ENCODE assay signal across 13 mouse cellular contexts in the genomic region with DNA sequence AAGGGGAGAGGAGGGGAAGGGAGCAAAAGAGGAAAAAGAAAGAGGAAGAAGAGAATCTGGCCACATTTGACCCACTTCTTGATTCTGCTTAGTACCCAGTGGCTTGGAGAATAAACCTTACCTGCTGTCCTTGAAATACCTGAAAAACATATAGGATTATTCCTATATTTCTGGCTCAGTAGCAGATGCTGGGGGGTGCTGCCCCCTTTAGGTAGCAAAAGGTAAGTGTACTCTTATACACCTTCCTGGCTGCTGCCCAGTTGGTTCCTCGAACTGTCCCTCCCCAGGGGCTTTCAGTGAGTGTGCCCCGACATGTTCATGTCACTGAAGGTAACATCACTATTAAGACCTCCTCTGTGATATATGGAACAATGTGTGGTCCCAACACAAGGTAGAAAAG.
DNase-seq lines count a peak whose midpoint lies in the region; ATAC-seq and TF ChIP-seq lines count a peak whose summit lies in the region.
"Had no signal": no experiment of that assay in that cellular context is flagged by ENCODE, and none has a peak within 500 bp of the region (broad histone marks: within the 10 kb centered on the region; RNA-seq: fewer than 3 reads in every experiment).

No protein-coding gene starts in this region.

- no peak for TF ChIP-seq EP300 in stomach, postnatal 0 days (optimal IDR thresholded peaks at IDR 0.05)

- no peak for ATAC-seq in kidney, embryonic 16.5 days (ENCODE audit: low FRiP score, low TSS enrichment)
- no peak for ATAC-seq in neural tube, embryonic 13.5 days (ENCODE audit: low read depth)
- ATAC-seq in hindbrain, embryonic 14.5 days (ENCODE audit: low FRiP score): no peak
- no peak for ATAC-seq in stomach, postnatal 0 days (ENCODE audit: low FRiP score, low TSS enrichment)

- WGBS in kidney, embryonic 16.5 days: 66% methylated on average over 2 of the region's 2 CpGs
- 65% methylated on average over 2 of the region's 2 CpGs for WGBS in neural tube, embryonic 13.5 days
- 50% methylated on average over 2 of the region's 2 CpGs for WGBS in hindbrain, embryonic 14.5 days
- 57% methylated on average over 2 of the region's 2 CpGs for WGBS in stomach, postnatal 0 days

- DNase-seq in kidney, postnatal 25 days: peak; percentile 4 to 18
- no peak for DNase-seq in neural tube, embryonic 10.5 days (ENCODE audit: extremely low spot score, low spot score)
- DNase-seq in hindbrain, embryonic 14.5 days (ENCODE audit: low spot score): no peak
- DNase-seq in stomach, postnatal 0 days (ENCODE audit: low spot score): no peak
- DNase-seq in right cerebral cortex, postnatal 10 days (ENCODE audit: low spot score in 2 of 2): no peak
- DNase-seq: heart, adult 11 months; heart, postnatal 10 days; kidney, adult 9 months; lung, postnatal 36 days had no signal

- no peaks in the 10 kb centered on the region for H3K9me3 ChIP-seq in kidney, embryonic 16.5 days (ENCODE audit: low read length)
- no peaks in the 10 kb centered on the region for H3K9me3 ChIP-seq in neural tube, embryonic 13.5 days
- H3K9me3 ChIP-seq in hindbrain, embryonic 14.5 days (ENCODE audit: control insufficient read depth, low read length): no peaks in the 10 kb centered on the region
- H3K9me3 ChIP-seq in stomach, postnatal 0 days (ENCODE audit: control insufficient read depth, low read length): no peaks in the 10 kb centered on the region
- H3K9me3 ChIP-seq: limb, embryonic 13.5 days had no signal

- H3K27me3 ChIP-seq in kidney, embryonic 16.5 days (ENCODE audit: insufficient read depth, low read length): no peaks in the 10 kb centered on the region
- H3K27me3 ChIP-seq in neural tube, embryonic 13.5 days: no peaks in the 10 kb centered on the region
- H3K27me3 ChIP-seq in hindbrain, embryonic 14.5 days (ENCODE audit: control insufficient read depth, insufficient read depth, low read length): no peaks in the 10 kb centered on the region; the same call in 1 of the 2 replicates
- no peaks in the 10 kb centered on the region for H3K27me3 ChIP-seq in stomach, postnatal 0 days (ENCODE audit: control insufficient read depth, insufficient read depth, low read length)
- H3K27me3 ChIP-seq: limb, embryonic 13.5 days had no signal

- H3K9ac ChIP-seq in kidney, embryonic 16.5 days (replicated peaks; ENCODE audit: low read length): no peak overlapping the region
- no peak overlapping the region for H3K9ac ChIP-seq in neural tube, embryonic 13.5 days
- no peak overlapping the region for H3K9ac ChIP-seq in hindbrain, embryonic 14.5 days
- H3K9ac ChIP-seq in stomach, postnatal 0 days (ENCODE audit: low read length): no peak overlapping the region
- H3K9ac ChIP-seq: limb, embryonic 13.5 days had no signal

- H3K4me3 ChIP-seq in kidney, embryonic 16.5 days (ENCODE audit: low read length): no peak overlapping the region
- H3K4me3 ChIP-seq in neural tube, embryonic 13.5 days: no peak overlapping the region
- H3K4me3 ChIP-seq in hindbrain, embryonic 14.5 days (replicated peaks; ENCODE audit: low read length): no peak overlapping the region
- no peak overlapping the region for H3K4me3 ChIP-seq in stomach, postnatal 0 days (ENCODE audit: low read depth, low read length)
- H3K4me3 ChIP-seq: limb, embryonic 13.5 days; myocyte had no signal

- no peaks in the 10 kb centered on the region for H3K36me3 ChIP-seq in kidney, embryonic 16.5 days (ENCODE audit: insufficient read depth, low read length)
- H3K36me3 ChIP-seq in neural tube, embryonic 13.5 days: no peaks in the 10 kb centered on the region
- no peaks in the 10 kb centered on the region for H3K36me3 ChIP-seq in hindbrain, embryonic 14.5 days (replicated peaks; ENCODE audit: control insufficient read depth, insufficient read depth)
- no peaks in the 10 kb centered on the region for H3K36me3 ChIP-seq in stomach, postnatal 0 days (ENCODE audit: control insufficient read depth, insufficient read depth, low read length)
- H3K36me3 ChIP-seq: limb, embryonic 13.5 days had no signal

- peak; percentile 41 for TF ChIP-seq CTCF in stomach, postnatal 0 days (IDR thresholded peaks at IDR 0.05; ENCODE audit: low read depth)

- H3K4me1 ChIP-seq in kidney, embryonic 16.5 days (ENCODE audit: insufficient read depth, low read length): peaks cover 5% of the 10 kb centered on the region; the same call in 1 of the 2 replicates
- H3K4me1 ChIP-seq in neural tube, embryonic 13.5 days (replicated peaks): peaks cover 21% of the 10 kb centered on the region
- H3K4me1 ChIP-seq in hindbrain, embryonic 14.5 days (replicated peaks; ENCODE audit: control insufficient read depth, insufficient read depth, low read length): peaks cover 15% of the 10 kb centered on the region; the same call in 1 of the 2 replicates
- no peaks in the 10 kb centered on the region for H3K4me1 ChIP-seq in stomach, postnatal 0 days (replicated peaks; ENCODE audit: control insufficient read depth, insufficient read depth)
- H3K4me1 ChIP-seq: limb, embryonic 13.5 days had no signal

- H3K4me2 ChIP-seq in kidney, embryonic 16.5 days (replicated peaks; ENCODE audit: low read depth, low read length): no peak overlapping the region
- no peak overlapping the region for H3K4me2 ChIP-seq in neural tube, embryonic 13.5 days
- H3K4me2 ChIP-seq in hindbrain, embryonic 14.5 days (replicated peaks): no peak overlapping the region
- H3K4me2 ChIP-seq in stomach, postnatal 0 days (replicated peaks; ENCODE audit: low read depth): no peak overlapping the region
- H3K4me2 ChIP-seq: limb, embryonic 13.5 days had no signal

- no peak overlapping the region for H3K27ac ChIP-seq in kidney, embryonic 16.5 days (ENCODE audit: low read length)
- H3K27ac ChIP-seq in neural tube, embryonic 13.5 days (replicated peaks): peak overlapping the region; percentile 59; the same call in 1 of the 2 replicates
- H3K27ac ChIP-seq in hindbrain, embryonic 14.5 days: peak overlapping the region; percentile 54; the same call in 1 of the 2 replicates
- no peak overlapping the region for H3K27ac ChIP-seq in stomach, postnatal 0 days (replicated peaks)
- H3K27ac ChIP-seq: limb, embryonic 13.5 days had no signal

Comparison
In these comparisons a context has a peak if more than half of its experiments do, and no peak if none do; other contexts are left out.
1. DNase-seq: peak in kidney, postnatal 25 days (2 of 2); none in neural tube, embryonic 10.5 days (single experiment), hindbrain, embryonic 14.5 days (single experiment), stomach, postnatal 0 days (single experiment) and right cerebral cortex, postnatal 10 days (0 of 2).
2. H3K27ac ChIP-seq: peak in neural tube, embryonic 13.5 days (single experiment) and hindbrain, embryonic 14.5 days (single experiment); none in kidney, embryonic 16.5 days (single experiment) and stomach, postnatal 0 days (single experiment).